15 mouse cellular contexts compared by ENCODE assay signal in genomic region chr16:45935956-45936483, GRCm38 (mm10). TPM values are rescaled to one million over a fixed set of nuclear protein-coding genes. Genes with fewer than 3 reads are reported as not detected.
DNase-seq lines count a peak whose midpoint lies in the region; ATAC-seq and TF ChIP-seq lines count a peak whose summit lies in the region.
"Had no signal": no experiment of that assay in that cellular context is flagged by ENCODE, and none has a peak within 500 bp of the region (broad histone marks: within the 10 kb centered on the region; RNA-seq: fewer than 3 reads in every experiment).

No protein-coding gene starts in this region.

- H3K36me3 ChIP-seq in kidney, embryonic 14.5 days (ENCODE audit: control insufficient read depth, insufficient read depth, low read length) = no peaks in the 10 kb centered on the region
- H3K36me3 ChIP-seq in limb, embryonic 12.5 days = no peaks in the 10 kb centered on the region
- H3K36me3 ChIP-seq: G1E had no signal

- no peak overlapping the region for H3K9ac ChIP-seq in kidney, embryonic 14.5 days (ENCODE audit: low read depth, low read length)
- H3K9ac ChIP-seq in limb, embryonic 12.5 days (replicated peaks) = no peak overlapping the region

- no peak for TF ChIP-seq POLR2A in brain, embryonic 14.5 days (IDR thresholded peaks at IDR 0.05; ENCODE audit: borderline replicate concordance, extremely low read depth, insufficient read depth, insufficient read length, poor library complexity, severe bottlenecking)

- no peaks in the 10 kb centered on the region for H3K27me3 ChIP-seq in kidney, embryonic 14.5 days (ENCODE audit: control insufficient read depth, insufficient read depth, low read length)
- no peaks in the 10 kb centered on the region for H3K27me3 ChIP-seq in limb, embryonic 12.5 days

- no peak for DNase-seq in kidney, postnatal 14 days
- DNase-seq in 416B (ENCODE audit: low read depth) = peak; percentile 10
- peak; percentile 37 for DNase-seq in brain, embryonic 14.5 days (ENCODE audit: low read depth)
- DNase-seq in adrenal gland, adult 8-10 months = no peak
- DNase-seq in spleen, adult 18-20 months = no peak
- DNase-seq in adrenal gland, adult 2 months = no peak
- DNase-seq: adrenal gland, postnatal 14 days; cerebellum, adult 9-11 months; heart, adult 18-20 months; kidney, adult 18-20 months; right cerebral cortex, adult 18-20 months; thymus, adult 18-20 months had no signal

- 79% methylated on average over 3 of the region's 3 CpGs for WGBS in kidney, embryonic 14.5 days
- 82% methylated on average over 3 of the region's 3 CpGs for WGBS in limb, embryonic 12.5 days

- H3K4me1 ChIP-seq in kidney, embryonic 14.5 days (ENCODE audit: control insufficient read depth, insufficient read depth, low read length) = 0 out of 2 replicates have a peak, but pooled peaks cover 5% of the 10 kb centered on the region
- H3K4me1 ChIP-seq in limb, embryonic 12.5 days (replicated peaks) = peaks cover 25% of the 10 kb centered on the region

- H3K9me3 ChIP-seq in kidney, embryonic 14.5 days (ENCODE audit: control insufficient read depth, low read length) = no peaks in the 10 kb centered on the region
- no peaks in the 10 kb centered on the region for H3K9me3 ChIP-seq in limb, embryonic 12.5 days

- no peak overlapping the region for H3K4me3 ChIP-seq in kidney, embryonic 14.5 days (ENCODE audit: low read length)
- H3K4me3 ChIP-seq in limb, embryonic 12.5 days (replicated peaks) = no peak overlapping the region

- 0 out of 2 replicates have a peak overlapping the region, but pooled peaks have one; percentile 12 for H3K27ac ChIP-seq in kidney, embryonic 14.5 days (ENCODE audit: low read depth, low read length)
- peak overlapping the region; percentile 75 for H3K27ac ChIP-seq in limb, embryonic 12.5 days

- no peak overlapping the region for H3K4me2 ChIP-seq in kidney, embryonic 14.5 days (replicated peaks; ENCODE audit: low read depth, low read length)
- no peak overlapping the region for H3K4me2 ChIP-seq in limb, embryonic 12.5 days

- no peak for TF ChIP-seq CTCF in brain, embryonic 14.5 days (IDR thresholded peaks at IDR 0.05; ENCODE audit: borderline replicate concordance, extremely low read depth, insufficient read depth, insufficient read length)

- ATAC-seq in kidney, embryonic 14.5 days (ENCODE audit: low FRiP score, low TSS enrichment) = peak; percentile 52; the same call in 1 of the 2 replicates
- ATAC-seq in limb, embryonic 12.5 days (ENCODE audit: insufficient number of reproducible peaks, insufficient read depth, low FRiP score, low TSS enrichment, low read depth) = no peak

RNA-seq across cellular contexts. Expression of gene Phldb2, which starts 17.4 kb away (rescaled TPM):
- 48.1 and 79.3 TPM in 2 replicates for polyA plus RNA-seq in kidney, embryonic 14.5 days (2014; fragmentation: Nextera tagmentation; extraction: Ambion mirVana)
- polyA plus RNA-seq in brain, embryonic 14.5 days (2012; rRNA removed) = 7.4 and 10.6 TPM in 2 replicates
- 75.2 and 82.5 TPM in 2 replicates for polyA plus RNA-seq in limb, embryonic 12.5 days (2016; fragmentation: Nextera tagmentation; extraction: Ambion mirVana)
- total RNA-seq in adrenal gland, adult 8-10 months (2022) = 10 to 100 TPM; 29.4 to 56.4 (median 41.4) TPM
- total RNA-seq in adrenal gland, adult 2 months (2021) = 10 to 100 TPM; 28.4 to 29.4 TPM
- 11.0 and 17.6 TPM in 2 replicates for polyA plus RNA-seq in adrenal gland, adult 2 months (2012; rRNA removed)
- polyA plus RNA-seq: G1E had no signal

Comparison
In these comparisons a context has a peak if more than half of its experiments do, and no peak if none do; other contexts are left out.
1. DNase-seq: peak in 416B (single experiment) and brain, embryonic 14.5 days (single experiment); none in kidney, postnatal 14 days (single experiment), adrenal gland, adult 8-10 months (single experiment), spleen, adult 18-20 months (0 of 2) and adrenal gland, adult 2 months (single experiment).